Mouse (Mus musculus) spleen, adult 18-20 months (tissue): ENCODE measurements around the gene Megf8.

ENCODE experiments used
- DNase-seq, 2 experiments: peaks; one replicate each; pipeline ENCODE4 v3.0.0; 2022; ENCODE audit warnings: mixed read lengths in 2 of 2

The Megf8 gene

GRCm38 (mm10) chr7:25341000-25341784, 24.2 kb downstream of the Megf8 start:
- DNase-seq: no peak

GRCm38 (mm10) chr7:25348861-25349260, 31.9 kb downstream of the Megf8 start:
- no peak for DNase-seq

- DNase-seq: no peak
These were observed 41.8 kb downstream of the Megf8 start for GRCm38 (mm10) chr7:25358721-25359206.

- no peak for DNase-seq
These were observed 46.2 kb downstream of the Megf8 start for GRCm38 (mm10) chr7:25363151-25363550.

- no peak for DNase-seq
These were observed 46.7 kb downstream of the Megf8 start for GRCm38 (mm10) chr7:25363632-25364031.

GRCm38 (mm10) chr7:25365937-25366625, 49.1 kb downstream of the Megf8 start:
- no peak for DNase-seq

GRCm38 (mm10) chr7:25367632-25368293, 50.8 kb downstream of the Megf8 start:
- DNase-seq: no peak

GRCm38 (mm10) chr7:25368333-25368732, 51.4 kb downstream of the Megf8 start:
- DNase-seq: no peak

- no peak for DNase-seq
These were observed 52.2 kb downstream of the Megf8 start, which contains the start of gene Cnfn for GRCm38 (mm10) chr7:25369058-25369749. TSS of gene Cnfn (minus strand) at chr7:25369724.

GRCm38 (mm10) chr7:25372441-25372840, 55.5 kb downstream of the Megf8 start:
- no peak for DNase-seq

GRCm38 (mm10) chr7:25376556-25376955, 59.6 kb downstream of the Megf8 start:
- DNase-seq: peak in 1 of 2 experiments; percentile 40

GRCm38 (mm10) chr7:25377100-25377700, 60.2 kb downstream of the Megf8 start:
- no peak for DNase-seq

- no peak for DNase-seq
These were observed 61.5 kb downstream of the Megf8 start for GRCm38 (mm10) chr7:25378181-25379100.

GRCm38 (mm10) chr7:25379551-25380351, 62.8 kb downstream of the Megf8 start:
- DNase-seq: peak; percentile 58 to 62

GRCm38 (mm10) chr7:25380392-25381283, 63.7 kb downstream of the Megf8 start:
- DNase-seq: no peak

GRCm38 (mm10) chr7:25381284-25381680, 64.3 kb downstream of the Megf8 start:
- no peak for DNase-seq

GRCm38 (mm10) chr7:25382541-25382940, 65.6 kb downstream of the Megf8 start:
- no peak for DNase-seq

GRCm38 (mm10) chr7:25383385-25383784, 66.4 kb downstream of the Megf8 start:
- DNase-seq: no peak

- DNase-seq: no peak
These were observed 66.9 kb downstream of the Megf8 start for GRCm38 (mm10) chr7:25383891-25384290.
